Mouse (Mus musculus): ENCODE results near the gene Ss18l1.

DNA sequence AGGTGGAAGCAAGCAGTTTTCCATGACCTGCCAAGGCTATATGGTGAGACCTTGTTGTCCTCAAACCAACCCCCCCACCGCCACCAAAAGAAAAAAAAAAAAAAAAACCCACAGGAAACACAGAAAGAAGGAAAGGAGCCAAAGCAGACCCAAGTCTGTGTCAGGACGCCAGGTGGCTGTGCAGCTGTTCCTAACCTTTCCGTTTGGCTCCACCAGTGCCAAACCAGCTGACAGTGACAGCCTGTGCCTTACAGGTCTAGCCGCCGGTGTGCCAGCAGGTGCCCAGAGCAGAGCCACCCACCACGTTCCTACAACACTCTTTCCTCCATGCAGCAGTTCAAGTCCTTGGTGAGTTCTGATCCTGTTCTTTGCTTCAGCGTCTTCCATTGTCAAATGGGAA lies 30.6 kb downstream of the Ss18l1 start:
- TF ChIP-seq TAL1 (IDR thresholded peaks at IDR 0.05; ENCODE audit: low read length) (no peak), GATA1 (IDR thresholded peaks at IDR 0.05; ENCODE audit: low read length) (no peak)
